Mouse (Mus musculus) ES-Bruce4 (cell line): ENCODE measurements around the gene 1810013L24Rik.

ENCODE experiments used
- CTCF ChIP-seq: IDR thresholded peaks from one replicate; pipeline ENCODE4 v1.8.1; 2011; ENCODE audit warnings: low read depth, low read length
- POLR2A ChIP-seq: IDR thresholded peaks from one replicate; pipeline ENCODE4 v1.8.1; 2011; ENCODE audit warnings: low read length; ENCODE audit not compliant: insufficient read depth

- TF ChIP-seq CTCF: no peak
- no peak for TF ChIP-seq POLR2A
These were observed 48.2 kb upstream of the 1810013L24Rik start for GRCm38 (mm10) chr16:8781660-8782059.
